Mouse (Mus musculus): ENCODE results near the gene Cyp3a25.
"Not testable (repeated sequence)": the region's sequence is repeated elsewhere in the genome, so short reads cannot be mapped to it uniquely, and the experiment has no call there.

Gene Cyp3a25

GRCm38 (mm10) chr5:146009509-146009908, at the start of gene Cyp3a25:
Cyp3a25 (minus strand) TSS chr5:146009618.
- DNase-seq (ENCODE audit: low read depth, low spot score): not testable (repeated sequence)

GRCm38 (mm10) chr5:146021136-146021535, 11.7 kb upstream of the Cyp3a25 start:
- no peak for DNase-seq (ENCODE audit: low read depth, low spot score)

- no peak for DNase-seq (ENCODE audit: low read depth, low spot score)
Observed at GRCm38 (mm10) chr5:146018275-146018674, 8.9 kb upstream of the Cyp3a25 start.

GRCm38 (mm10) chr5:146011251-146011650, 1.8 kb upstream of the Cyp3a25 start:
- DNase-seq (ENCODE audit: low read depth, low spot score): no peak

- no peak for DNase-seq (ENCODE audit: low read depth, low spot score)
Observed at GRCm38 (mm10) chr5:145967080-145967479, 42.3 kb downstream of the Cyp3a25 start.
